Mouse (Mus musculus) frontal cortex, postnatal 14 days (tissue): Measurements from ENCODE around the gene Baz1a.

Experiments
- DNase-seq, 2 experiments: peaks; one replicate each; pipeline ENCODE4 v3.0.0; 2022; ENCODE audit warnings: low spot score in 2 of 2

The Baz1a gene

GRCm38 (mm10) chr12:54859531-54859930 lies 154.6 kb downstream of the Baz1a start:
- DNase-seq: no peak

GRCm38 (mm10) chr12:54850551-54850950 lies 163.6 kb downstream of the Baz1a start:
- no peak for DNase-seq

GRCm38 (mm10) chr12:54844415-54844814 lies 169.7 kb downstream of the Baz1a start:
- no peak for DNase-seq
